Mouse (Mus musculus) C2C12 (cell line): ENCODE data around the gene Isyna1.

ENCODE experiments used
- CTCF ChIP-seq: IDR thresholded peaks from one replicate; pipeline ENCODE4 v1.5.1; 2011; ENCODE audit not compliant: control insufficient read depth, insufficient read depth, insufficient read length
- USF1 ChIP-seq: IDR thresholded peaks from one replicate; pipeline ENCODE4 v1.6.1; 2011; ENCODE audit warnings: low read depth, mild to moderate bottlenecking, control low read depth, moderate library complexity

DNA sequence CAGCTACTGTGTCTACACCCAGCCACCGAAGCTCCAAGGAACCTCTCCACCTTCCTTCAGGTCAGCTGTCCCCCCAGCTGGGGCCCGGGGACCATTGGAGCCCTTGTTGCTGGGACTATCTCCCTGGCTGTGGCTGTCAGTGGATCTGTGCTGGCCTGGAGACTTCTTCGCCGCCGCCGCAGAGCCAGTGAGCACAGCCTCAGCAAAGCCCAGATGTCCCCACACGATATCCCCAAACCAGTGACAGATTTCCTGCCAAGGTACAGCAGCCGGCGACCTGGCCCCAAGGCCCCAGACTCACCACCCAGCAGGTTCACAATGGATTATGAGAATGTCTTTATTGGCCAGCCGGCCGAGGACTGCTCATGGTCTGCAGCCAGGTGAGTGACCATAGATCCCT is 23.8 kb downstream of the Isyna1 start:
- no peak for TF ChIP-seq CTCF
- no peak for TF ChIP-seq USF1
